In genomic region chr13:20372335-20372734, GRCm38 (mm10) we compare ENCODE assay signal across 20 mouse cellular contexts.
DNase-seq lines count a peak whose midpoint lies in the region; ATAC-seq and TF ChIP-seq lines count a peak whose summit lies in the region.
"Had no signal": no experiment of that assay in that cellular context is flagged by ENCODE, and none has a peak within 500 bp of the region (broad histone marks: within the 10 kb centered on the region; RNA-seq: fewer than 3 reads in every experiment).

No protein-coding gene starts in this region.

- H3K9ac ChIP-seq in kidney, embryonic 16.5 days (replicated peaks; ENCODE audit: low read length): no peak overlapping the region
- no peak overlapping the region for H3K9ac ChIP-seq in MEL (ENCODE audit: control insufficient read depth, low read depth, low read length, poor library complexity, severe bottlenecking)
- H3K9ac ChIP-seq: forebrain, embryonic 15.5 days; heart, embryonic 12.5 days; hindbrain, embryonic 12.5 days; limb, embryonic 13.5 days; liver, embryonic 13.5 days; midbrain, embryonic 13.5 days; neural tube, embryonic 13.5 days had no signal

- TF ChIP-seq CTCF in MEL (IDR thresholded peaks at IDR 0.05 in 2 of 3, conservative IDR thresholded peaks at IDR 0.05 in 1 of 3; ENCODE audit: control insufficient read depth in 1 of 3, insufficient read depth in 1 of 3, low read depth in 2 of 3, low read length in 3 of 3, poor library complexity in 1 of 3, severe bottlenecking in 1 of 3): no peak
- TF ChIP-seq CTCF in gastrocnemius, adult 2 months (IDR thresholded peaks at IDR 0.05): no peak

- H3K36me3 ChIP-seq in kidney, embryonic 16.5 days (ENCODE audit: insufficient read depth, low read length): no peaks in the 10 kb centered on the region
- no peaks in the 10 kb centered on the region for H3K36me3 ChIP-seq in MEL (ENCODE audit: control insufficient read depth in 1 of 2, insufficient read depth in 2 of 2, low read length in 2 of 2)
- H3K36me3 ChIP-seq: forebrain, embryonic 15.5 days; heart, embryonic 12.5 days; hindbrain, embryonic 12.5 days; limb, embryonic 13.5 days; liver, embryonic 13.5 days; midbrain, embryonic 13.5 days; neural tube, embryonic 13.5 days had no signal

- no peak for TF ChIP-seq RAD21 in MEL (IDR thresholded peaks at IDR 0.05; ENCODE audit: low read depth, low read length)

- ATAC-seq in kidney, embryonic 16.5 days (ENCODE audit: low FRiP score, low TSS enrichment): peak; percentile 78; the same call in 1 of the 2 replicates
- ATAC-seq: forebrain, embryonic 15.5 days; midbrain, embryonic 13.5 days had no signal

- no peak for TF ChIP-seq EP300 in MEL (IDR thresholded peaks at IDR 0.05; ENCODE audit: low read depth in 1 of 2, low read length in 2 of 2)

- TF ChIP-seq POLR2A in MEL (IDR thresholded peaks at IDR 0.05; ENCODE audit: control insufficient read depth in 1 of 2, insufficient read depth in 1 of 2, low read depth in 1 of 2, low read length in 2 of 2, poor library complexity in 1 of 2): no peak

- H3K4me1 ChIP-seq in kidney, embryonic 16.5 days (ENCODE audit: insufficient read depth, low read length): peaks cover 11% of the 10 kb centered on the region
- H3K4me1 ChIP-seq in MEL (ENCODE audit: control insufficient read depth in 1 of 2, insufficient read depth in 2 of 2, low read length in 2 of 2): no peaks in the 10 kb centered on the region; a peak in 1 of 4 replicates
- H3K4me1 ChIP-seq: liver, embryonic 13.5 days had no signal

- intact Hi-C loops in gastrocnemius, adult 2 months (cut with DNase I): no loop called here

- no peaks in the 10 kb centered on the region for H3K27me3 ChIP-seq in kidney, embryonic 16.5 days (ENCODE audit: insufficient read depth, low read length)
- H3K27me3 ChIP-seq in MEL (ENCODE audit: control insufficient read depth in 1 of 2, insufficient read depth in 2 of 2, low read length in 2 of 2): no peaks in the 10 kb centered on the region
- H3K27me3 ChIP-seq: forebrain, embryonic 15.5 days; heart, embryonic 12.5 days; hindbrain, embryonic 12.5 days; limb, embryonic 13.5 days; liver, embryonic 13.5 days; midbrain, embryonic 13.5 days; neural tube, embryonic 13.5 days had no signal

- DNase-seq in kidney, postnatal 10 days: no peak
- peak; percentile 8 for DNase-seq in lung, postnatal 10 days
- no peak for DNase-seq in lung, adult 18-20 months
- DNase-seq in MEL (ENCODE audit: low read depth, low spot score): peak; percentile 7
- no peak for DNase-seq in gastrocnemius, adult 2 months
- no peak for DNase-seq in right cerebral cortex, postnatal 25 days
- DNase-seq: adrenal gland, postnatal 25 days; B cell, adult 2 months; cerebellum, adult 18-20 months; cerebellum, postnatal 25 days; embryo, embryonic 11 days; heart, postnatal 14 days; liver, embryonic 13.5 days had no signal

- H3K79me2 ChIP-seq in MEL (ENCODE audit: control insufficient read depth, insufficient read depth, low read length, poor library complexity): no peaks in the 10 kb centered on the region

- H3K9me3 ChIP-seq in kidney, embryonic 16.5 days (ENCODE audit: low read length): 0 out of 2 replicates have a peak, but pooled peaks cover 4% of the 10 kb centered on the region
- no peaks in the 10 kb centered on the region for H3K9me3 ChIP-seq in MEL (replicated peaks; ENCODE audit: insufficient read depth, low read length)
- H3K9me3 ChIP-seq: forebrain, embryonic 15.5 days; hindbrain, embryonic 12.5 days; limb, embryonic 13.5 days; liver, embryonic 13.5 days; midbrain, embryonic 13.5 days; neural tube, embryonic 13.5 days had no signal

- H3K27ac ChIP-seq in kidney, embryonic 16.5 days (ENCODE audit: low read length): peak overlapping the region; percentile 62; the same call in 1 of the 2 replicates
- H3K27ac ChIP-seq in MEL (ENCODE audit: control insufficient read depth, low read depth, low read length): no peak overlapping the region
- H3K27ac ChIP-seq in gastrocnemius, adult 2 months: no peak overlapping the region
- H3K27ac ChIP-seq: forebrain, embryonic 15.5 days; hindbrain, embryonic 12.5 days; limb, embryonic 13.5 days; liver, embryonic 13.5 days; midbrain, embryonic 13.5 days; neural tube, embryonic 13.5 days had no signal

- 0 out of 2 replicates have a peak overlapping the region, but pooled peaks have one; percentile 24 for H3K4me2 ChIP-seq in kidney, embryonic 16.5 days (replicated peaks; ENCODE audit: low read depth, low read length)
- H3K4me2 ChIP-seq: forebrain, embryonic 15.5 days; heart, embryonic 12.5 days; hindbrain, embryonic 12.5 days; limb, embryonic 13.5 days; liver, embryonic 13.5 days; midbrain, embryonic 13.5 days; neural tube, embryonic 13.5 days had no signal

- no peak overlapping the region for H3K4me3 ChIP-seq in kidney, embryonic 16.5 days (ENCODE audit: low read length)
- no peak overlapping the region for H3K4me3 ChIP-seq in MEL (ENCODE audit: control insufficient read depth in 1 of 2, insufficient read depth in 1 of 2, low read depth in 2 of 2, low read length in 2 of 2)
- no peak overlapping the region for H3K4me3 ChIP-seq in gastrocnemius, adult 2 months
- H3K4me3 ChIP-seq: forebrain, embryonic 15.5 days; heart, embryonic 12.5 days; hindbrain, embryonic 12.5 days; limb, embryonic 13.5 days; liver, embryonic 13.5 days; midbrain, embryonic 13.5 days; neural tube, embryonic 13.5 days had no signal

- WGBS in kidney, embryonic 16.5 days: 48% methylated on average over 4 of the region's 4 CpGs

TF ChIP-seq in MEL, 35 proteins besides CTCF, POLR2A, EP300 and RAD21:
- TF ChIP-seq USF2 (IDR thresholded peaks at IDR 0.05; ENCODE audit: borderline replicate concordance in 1 of 2, insufficient read depth in 1 of 2, low read depth in 1 of 2, low read length in 2 of 2) (no peak), GATA1 (IDR thresholded peaks at IDR 0.05; ENCODE audit: low read depth, low read length) (no peak), KAT2A (conservative IDR thresholded peaks at IDR 0.05; ENCODE audit: low read depth, low read length) (no peak), MAX (IDR thresholded peaks at IDR 0.05; ENCODE audit: low read length) (no peak), CHD1 (IDR thresholded peaks at IDR 0.05; ENCODE audit: low read depth, low read length) (no peak), CHD2 (IDR thresholded peaks at IDR 0.05; ENCODE audit: low read length) (no peak), ETS1 (IDR thresholded peaks at IDR 0.05; ENCODE audit: low read depth, low read length) (no peak), RCOR1 (IDR thresholded peaks at IDR 0.05; ENCODE audit: low read depth, low read length) (no peak), MYC (IDR thresholded peaks at IDR 0.05; ENCODE audit: low read depth, low read length) (no peak), USF1 (IDR thresholded peaks at IDR 0.05; ENCODE audit: low read depth, low read length) (no peak), NRF1 (IDR thresholded peaks at IDR 0.05; ENCODE audit: insufficient read depth, low read depth, low read length, poor library complexity, severe bottlenecking) (no peak), SIN3A (IDR thresholded peaks at IDR 0.05; ENCODE audit: low read length) (no peak), UBTF (IDR thresholded peaks at IDR 0.05; ENCODE audit: borderline replicate concordance, insufficient read depth, low read depth, low read length) (no peak), POLR2AphosphoS5 (IDR thresholded peaks at IDR 0.05; ENCODE audit: borderline replicate concordance, low read depth, low read length) (no peak)

Comparison
In these comparisons a context has a peak if more than half of its experiments do, and no peak if none do; other contexts are left out.
1. DNase-seq: peak in lung, postnatal 10 days (single experiment) and MEL (single experiment); none in kidney, postnatal 10 days (single experiment), lung, adult 18-20 months (0 of 2), gastrocnemius, adult 2 months (single experiment) and right cerebral cortex, postnatal 25 days (single experiment).